Mouse (Mus musculus): Measurements from ENCODE around the gene Lix1l.
"Not testable (repeated sequence)": the region's sequence is repeated elsewhere in the genome, so short reads cannot be mapped to it uniquely, and the experiment has no call there.

Gene Lix1l

GRCm38 (mm10) chr3:96634015-96634414 lies 33.1 kb downstream of the Lix1l start:
- no peak for DNase-seq (ENCODE audit: low read depth)

- peak; percentile 57 for DNase-seq (ENCODE audit: low read depth)
Measured at GRCm38 (mm10) chr3:96634928-96635879, 34.3 kb downstream of the Lix1l start, which contains the start of the genes Pex11b and Gm42957. Gene Pex11b, plus strand, starts transcription at chr3:96635376. Gene Gm42957, plus strand, starts transcription at chr3:96635474.

GRCm38 (mm10) chr3:96635906-96636305 lies 35.0 kb downstream of the Lix1l start:
- DNase-seq (ENCODE audit: low read depth): no peak

- no peak for DNase-seq (ENCODE audit: low read depth)
Measured at GRCm38 (mm10) chr3:96636448-96636847, 35.5 kb downstream of the Lix1l start.

DNA sequence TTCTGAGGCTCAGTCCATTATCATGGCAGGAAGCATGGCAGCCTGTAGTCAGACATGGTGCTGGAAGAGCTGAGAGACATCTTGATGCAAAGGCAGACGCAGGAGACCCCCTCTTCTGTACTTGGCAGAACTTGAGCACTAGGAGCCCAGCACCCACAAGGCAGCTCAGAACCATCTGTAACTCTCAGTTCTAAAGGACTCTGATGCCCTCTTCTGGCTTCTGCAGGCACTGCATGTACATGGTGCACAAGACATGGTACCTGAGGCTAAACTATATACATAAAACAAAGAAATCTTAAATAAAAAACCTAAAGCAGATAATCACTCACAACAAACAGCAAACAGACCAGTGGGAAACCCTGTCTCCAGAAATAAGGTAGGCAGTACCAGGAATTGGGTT lies 38.3 kb downstream of the Lix1l start:
- DNase-seq (ENCODE audit: low read depth): no peak

DNA sequence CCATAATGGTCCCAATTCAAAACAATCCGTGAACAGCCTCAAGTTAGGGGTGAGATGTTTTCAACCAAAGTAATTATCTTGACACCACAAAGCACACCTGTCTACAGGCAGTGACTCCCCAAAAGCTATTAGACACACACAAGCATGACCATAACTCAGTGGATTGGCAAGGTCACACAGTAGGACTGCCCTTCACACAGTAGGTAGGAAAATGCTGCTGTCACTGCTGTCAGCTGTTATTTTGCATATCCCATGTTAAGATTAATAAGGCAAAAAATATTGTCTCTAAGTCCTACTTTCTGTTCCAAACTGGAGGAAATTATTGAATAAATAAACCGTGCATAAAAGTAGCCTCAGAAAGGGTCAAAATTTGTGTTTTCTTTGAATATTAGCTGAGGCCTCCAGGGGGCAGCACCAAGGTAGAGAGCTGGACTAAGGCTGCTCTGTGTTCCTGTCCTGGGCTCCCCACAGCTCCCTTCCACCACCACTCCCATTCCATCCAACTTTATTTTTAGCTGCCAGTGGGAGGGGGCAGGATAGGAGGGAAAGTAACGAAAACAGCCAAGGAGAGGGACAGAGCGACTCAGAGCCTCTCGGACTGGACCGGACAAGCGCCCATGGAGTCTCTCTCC lies 44.2 kb downstream of the Lix1l start, which contains the start of gene Itga10:
TSS of gene Itga10 (plus strand) at position 567 of the 632 bp plus-strand sequence.
- no peak for DNase-seq (ENCODE audit: low read depth)

DNA sequence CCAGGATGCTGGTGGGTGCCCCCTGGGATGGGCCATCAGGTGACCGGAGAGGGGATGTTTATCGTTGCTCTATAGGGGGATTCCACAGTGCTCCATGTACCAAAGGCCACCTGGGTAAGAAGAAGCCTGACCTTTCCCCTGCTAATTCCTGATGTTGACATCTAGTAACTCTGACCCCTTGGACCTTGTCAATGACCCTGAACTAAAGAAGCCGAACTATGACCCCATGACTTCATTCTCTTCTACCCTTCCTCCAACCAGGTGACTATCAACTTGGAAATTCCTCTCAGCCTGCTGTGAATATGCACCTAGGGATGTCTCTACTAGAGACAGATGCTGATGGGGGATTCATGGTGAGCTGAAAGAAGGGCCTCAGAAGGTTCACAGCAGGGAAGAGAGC lies 46.4 kb downstream of the Lix1l start:
- no peak for DNase-seq (ENCODE audit: low read depth)

DNA sequence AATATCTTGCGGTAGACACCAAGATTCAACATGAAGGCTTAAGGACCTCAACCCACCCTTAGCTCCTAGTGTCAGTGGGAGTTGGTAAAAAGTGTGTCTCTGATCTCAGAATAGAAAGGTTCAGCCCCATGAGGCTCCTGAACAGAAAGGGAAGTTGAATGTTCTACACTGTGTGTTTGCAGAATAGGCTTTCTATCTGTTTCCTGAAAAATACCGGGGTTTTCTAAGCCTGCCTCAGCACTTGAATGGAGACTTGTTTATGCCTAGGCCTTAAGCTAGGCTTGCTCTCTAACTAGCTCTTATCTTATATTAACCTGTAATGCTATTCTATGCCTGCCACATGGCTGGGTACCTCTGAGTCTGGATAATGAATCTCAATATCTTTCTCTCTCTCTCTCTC lies 60.0 kb downstream of the Lix1l start:
- no peak for DNase-seq (ENCODE audit: low read depth)

DNA sequence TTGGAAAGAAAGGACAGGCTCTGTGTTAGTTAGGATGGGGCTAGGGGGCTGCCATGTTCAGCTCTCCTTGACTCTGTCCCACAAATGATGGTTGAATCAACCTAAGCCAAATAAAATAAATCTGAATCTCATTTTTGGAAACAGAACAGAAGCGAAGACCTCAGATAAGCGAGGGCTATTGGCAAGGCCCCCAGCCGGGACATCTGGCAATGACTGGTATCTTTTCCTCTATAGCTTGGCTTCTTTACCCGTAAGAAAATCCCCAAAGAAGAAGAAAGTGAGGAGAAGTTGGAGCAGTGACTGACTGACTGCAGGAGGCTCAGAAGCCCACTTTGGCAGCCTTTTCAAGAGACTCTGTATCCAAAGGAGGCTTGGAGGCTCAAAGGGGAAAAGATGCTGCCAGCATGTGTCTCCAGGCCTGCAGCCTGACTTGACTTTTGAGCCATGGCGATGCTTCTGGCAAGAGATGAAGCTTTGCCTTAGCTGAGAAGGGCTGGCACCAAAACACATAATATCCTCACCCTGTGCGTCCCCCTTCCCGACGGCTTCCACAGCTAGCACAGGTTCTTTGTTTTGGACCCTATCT lies 61.9 kb downstream of the Lix1l start:
- DNase-seq (ENCODE audit: low read depth): no peak

- peak; percentile 90 for DNase-seq (ENCODE audit: low read depth)
Measured at GRCm38 (mm10) chr3:96663432-96664239, 62.7 kb downstream of the Lix1l start.

GRCm38 (mm10) chr3:96665732-96666363 lies 64.9 kb downstream of the Lix1l start:
- DNase-seq (ENCODE audit: low read depth): not testable (repeated sequence)

- no peak for DNase-seq (ENCODE audit: low read depth)
Measured at GRCm38 (mm10) chr3:96666916-96667315, 66.0 kb downstream of the Lix1l start.

GRCm38 (mm10) chr3:96667316-96667715 lies 66.4 kb downstream of the Lix1l start:
- no peak for DNase-seq (ENCODE audit: low read depth)

DNA sequence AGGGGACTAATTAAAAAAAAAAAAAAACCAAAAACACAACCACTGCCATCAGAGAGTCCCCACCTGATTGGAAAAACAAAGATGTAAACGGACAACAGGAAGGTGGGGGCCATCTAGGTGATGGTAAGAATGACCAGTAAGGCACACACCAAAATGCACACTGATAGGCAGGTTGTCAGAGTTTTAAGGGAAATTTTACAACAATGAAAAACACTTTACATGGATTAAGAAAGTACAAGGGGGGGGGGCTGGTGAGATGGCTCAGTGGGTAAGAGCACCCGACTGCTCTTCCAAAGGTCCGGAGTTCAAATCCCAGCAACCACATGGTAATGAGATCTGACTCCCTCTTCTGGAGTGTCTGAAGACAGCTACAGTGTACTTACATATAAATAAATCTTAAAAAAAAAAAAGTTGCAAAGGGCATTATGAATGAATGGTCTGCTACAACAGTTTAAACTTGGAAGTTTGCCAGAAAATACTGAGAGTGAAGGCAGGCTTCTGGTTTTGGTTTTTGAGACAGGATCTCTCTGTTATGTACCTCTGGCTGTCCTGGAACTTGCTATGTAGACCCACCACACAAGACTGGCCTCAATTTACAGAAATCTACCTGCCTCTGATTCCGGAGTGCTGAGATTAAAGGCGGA lies 67.6 kb downstream of the Lix1l start:
- DNase-seq (ENCODE audit: low read depth): no peak

DNA sequence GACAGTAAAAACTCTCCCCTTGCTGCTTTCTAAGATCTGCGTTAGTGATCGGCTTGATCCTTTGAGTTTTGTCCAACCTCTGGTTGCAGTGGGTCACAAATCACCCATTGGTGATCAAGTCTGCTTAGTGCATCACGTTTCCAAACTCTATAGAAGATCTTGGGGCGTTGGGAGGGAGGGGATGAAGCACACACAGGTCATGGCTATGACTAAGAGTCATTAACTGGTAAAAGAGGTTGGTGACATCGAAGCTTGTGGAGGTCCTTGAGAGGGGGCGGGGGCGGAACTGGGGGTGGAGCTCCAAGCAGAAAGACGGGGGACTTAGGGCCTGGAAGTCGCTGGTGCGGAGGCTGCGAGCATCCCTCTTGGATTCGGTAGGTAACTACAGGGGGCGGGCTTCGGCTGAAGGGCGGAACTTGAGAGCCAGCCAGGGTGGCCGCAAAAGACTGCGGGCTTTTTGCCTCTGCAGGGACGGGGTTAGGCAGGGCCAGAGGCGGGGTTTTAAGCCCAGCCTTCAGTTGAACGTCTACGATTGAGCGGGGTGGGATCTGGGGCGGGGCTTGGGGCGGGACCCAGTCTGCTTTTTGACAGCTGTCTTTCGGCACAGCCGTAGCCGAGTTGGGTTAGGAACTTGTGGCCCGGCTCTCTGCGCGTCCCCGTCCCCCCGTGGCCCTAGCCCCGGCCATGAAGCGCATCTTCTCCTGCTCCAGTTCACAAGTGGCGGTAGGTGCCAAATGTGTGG lies 68.9 kb downstream of the Lix1l start, which contains the start of gene Ankrd35:
TSS of gene Ankrd35 (plus strand) at position 405 of the 742 bp plus-strand sequence.
- DNase-seq (ENCODE audit: low read depth): peak; percentile 77

GRCm38 (mm10) chr3:96671519-96671918 lies 70.6 kb downstream of the Lix1l start:
- DNase-seq (ENCODE audit: low read depth): no peak

GRCm38 (mm10) chr3:96673514-96673913 lies 72.6 kb downstream of the Lix1l start:
- no peak for DNase-seq (ENCODE audit: low read depth)

DNA sequence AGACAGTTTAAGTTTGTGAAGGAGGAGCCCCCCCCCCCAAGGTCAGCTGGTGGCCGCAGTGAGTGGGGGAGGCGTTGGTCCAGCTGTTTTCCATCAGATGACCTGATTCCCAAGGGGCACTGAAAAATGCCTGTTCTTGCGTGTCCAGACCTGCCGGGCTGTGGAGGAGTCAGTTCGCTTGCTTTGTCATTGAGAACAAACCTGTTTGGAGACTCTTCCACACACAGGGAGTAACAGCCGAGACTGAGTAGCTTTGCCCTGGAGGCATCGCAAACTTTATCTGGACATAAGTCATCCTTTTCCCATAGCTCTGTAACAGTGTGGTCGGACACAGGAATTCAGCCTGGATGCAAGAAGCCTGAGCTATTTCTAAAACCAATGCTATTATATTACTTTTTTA lies 73.5 kb downstream of the Lix1l start:
- DNase-seq (ENCODE audit: low read depth): no peak

- no peak for DNase-seq (ENCODE audit: low read depth)
Measured at GRCm38 (mm10) chr3:96675171-96675570, 74.2 kb downstream of the Lix1l start.

- DNase-seq (ENCODE audit: low read depth): no peak
Measured at GRCm38 (mm10) chr3:96675690-96676089, 74.7 kb downstream of the Lix1l start.
